Mouse (Mus musculus) retina, adult 2 months (tissue): Measurements from ENCODE around the gene Rgs16.

ENCODE experiments used
- DNase-seq: peaks from one replicate; pipeline ENCODE4 v3.0.0-alpha.2; 2012; ENCODE audit warnings: low read depth, low spot score

Rgs16 gene

GRCm38 (mm10) chr1:153721565-153722310, 18.4 kb upstream of the Rgs16 start:
- DNase-seq = no peak

DNA sequence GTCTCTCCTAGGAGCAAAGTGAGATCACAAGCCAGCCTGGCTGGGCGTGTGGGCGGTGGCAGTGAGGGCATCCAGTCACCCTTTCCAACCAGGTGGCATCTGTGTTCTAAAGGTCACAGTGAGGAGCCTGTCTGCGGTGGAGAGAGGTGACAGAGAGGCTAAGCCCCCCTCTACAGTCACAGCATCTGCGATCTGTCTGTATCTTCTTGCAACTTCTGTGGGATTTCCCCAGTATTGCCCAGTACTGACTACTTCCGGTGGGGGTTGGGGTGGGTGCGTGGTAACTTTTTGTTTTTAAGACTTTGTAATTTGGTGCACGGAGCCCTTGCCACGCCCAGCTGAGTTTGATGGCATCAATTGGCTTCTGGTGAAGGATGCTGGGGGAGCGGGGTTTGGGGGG, 16.7 kb upstream of the Rgs16 start:
- DNase-seq = no peak

- DNase-seq = no peak
Measured at GRCm38 (mm10) chr1:153726636-153727035, 13.5 kb upstream of the Rgs16 start.

- DNase-seq = no peak
Measured at GRCm38 (mm10) chr1:153729806-153730205, 10.3 kb upstream of the Rgs16 start.

DNA sequence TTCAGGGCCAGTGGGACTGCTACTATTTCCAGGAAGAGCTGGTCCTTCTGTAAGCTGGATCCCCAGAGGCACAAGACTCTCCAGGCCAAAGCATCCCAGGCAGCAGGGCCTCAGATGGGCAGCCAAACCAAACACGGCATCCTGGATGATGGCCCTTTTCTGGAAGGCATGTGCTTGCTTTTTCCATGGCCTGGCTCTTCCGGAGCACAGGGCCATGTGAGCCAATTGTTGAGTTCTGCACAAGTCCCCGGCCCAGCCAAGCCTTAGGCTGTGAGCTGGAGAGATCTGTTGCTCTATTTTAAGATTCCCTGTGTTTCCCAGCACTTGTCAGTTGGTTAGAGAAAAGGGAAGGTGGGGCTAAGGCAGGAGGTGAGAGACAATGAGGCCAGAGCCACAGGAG, 9.5 kb upstream of the Rgs16 start:
- DNase-seq = no peak

- DNase-seq = no peak
Measured at GRCm38 (mm10) chr1:153733181-153733580, 7.0 kb upstream of the Rgs16 start.

DNA sequence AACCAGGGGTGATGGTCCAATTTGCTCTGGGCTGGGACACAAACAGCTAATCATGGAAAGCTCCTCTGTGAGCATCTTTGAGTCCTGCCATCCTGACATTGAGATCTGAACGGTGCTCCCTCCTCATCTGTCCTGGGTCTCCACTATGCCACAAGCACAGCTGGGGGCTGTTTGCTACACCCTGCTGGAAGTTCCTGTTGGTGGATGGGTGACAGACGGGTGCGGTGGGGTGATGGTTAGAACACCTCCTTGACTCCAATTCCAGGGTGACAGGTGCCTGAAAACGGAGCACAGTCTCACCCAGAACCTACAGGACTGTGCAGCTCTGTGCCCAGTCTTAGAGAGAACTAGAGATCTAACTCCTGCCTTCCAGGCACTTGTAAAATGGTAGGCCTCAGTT, 5.3 kb upstream of the Rgs16 start:
- no peak for DNase-seq

DNA sequence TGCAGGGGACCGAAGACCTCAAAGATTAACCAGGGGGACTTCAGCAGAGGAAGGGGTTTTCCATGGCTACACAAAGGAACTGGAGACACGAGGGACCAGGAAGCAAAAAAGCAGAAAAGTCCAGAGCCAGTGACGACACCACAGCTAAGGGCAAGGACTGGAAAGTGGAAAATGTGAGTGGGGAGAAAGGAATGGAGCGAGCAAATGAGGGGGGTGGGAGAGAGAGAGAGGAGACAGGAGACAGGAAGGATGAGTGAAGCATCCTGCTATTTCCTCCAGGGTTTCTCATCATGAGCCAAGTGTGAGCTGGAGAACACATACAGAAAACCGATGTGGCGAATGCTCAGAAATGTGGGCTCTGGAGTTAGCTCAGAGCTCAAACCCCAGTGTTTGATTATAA, 4.1 kb upstream of the Rgs16 start:
- no peak for DNase-seq

- DNase-seq = no peak
Measured at GRCm38 (mm10) chr1:153737101-153738085, 2.8 kb upstream of the Rgs16 start.

GRCm38 (mm10) chr1:153739437-153740015, 623 bp upstream of the Rgs16 start:
- DNase-seq = no peak

DNA sequence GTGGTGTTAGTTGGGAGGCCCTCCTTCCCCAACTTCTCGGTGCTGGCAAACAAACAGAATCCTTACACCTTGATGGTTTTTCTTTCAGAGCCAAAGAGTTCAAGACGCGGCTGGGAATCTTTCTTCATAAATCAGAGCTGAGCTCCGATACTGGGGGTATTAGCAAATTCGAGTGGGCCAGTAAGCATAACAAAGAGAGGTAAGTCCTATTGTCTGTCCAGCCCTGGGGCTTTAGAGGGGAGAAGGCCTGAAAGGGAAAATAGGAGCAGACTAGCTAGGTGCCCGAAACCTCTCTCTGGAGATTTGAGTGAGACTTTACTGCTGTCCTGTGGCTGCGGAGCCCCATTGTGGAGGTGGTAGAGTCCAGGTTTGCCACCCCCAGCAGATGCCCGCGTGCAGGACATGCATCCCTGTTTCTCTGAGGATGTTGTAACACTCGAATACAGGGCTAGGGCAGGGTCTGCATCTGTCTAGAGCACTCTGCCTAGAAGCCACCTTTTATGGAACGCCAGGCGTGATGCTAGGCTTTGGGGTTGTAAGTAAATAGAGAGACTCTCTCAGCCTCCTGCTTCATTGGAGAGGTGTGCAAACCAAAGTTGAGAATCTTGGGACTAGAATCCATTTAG, 739 bp downstream of the Rgs16 start:
- DNase-seq = no peak

GRCm38 (mm10) chr1:153741551-153742316, 1.6 kb downstream of the Rgs16 start:
- DNase-seq = no peak

GRCm38 (mm10) chr1:153742374-153743155, 2.4 kb downstream of the Rgs16 start:
- DNase-seq = no peak

DNA sequence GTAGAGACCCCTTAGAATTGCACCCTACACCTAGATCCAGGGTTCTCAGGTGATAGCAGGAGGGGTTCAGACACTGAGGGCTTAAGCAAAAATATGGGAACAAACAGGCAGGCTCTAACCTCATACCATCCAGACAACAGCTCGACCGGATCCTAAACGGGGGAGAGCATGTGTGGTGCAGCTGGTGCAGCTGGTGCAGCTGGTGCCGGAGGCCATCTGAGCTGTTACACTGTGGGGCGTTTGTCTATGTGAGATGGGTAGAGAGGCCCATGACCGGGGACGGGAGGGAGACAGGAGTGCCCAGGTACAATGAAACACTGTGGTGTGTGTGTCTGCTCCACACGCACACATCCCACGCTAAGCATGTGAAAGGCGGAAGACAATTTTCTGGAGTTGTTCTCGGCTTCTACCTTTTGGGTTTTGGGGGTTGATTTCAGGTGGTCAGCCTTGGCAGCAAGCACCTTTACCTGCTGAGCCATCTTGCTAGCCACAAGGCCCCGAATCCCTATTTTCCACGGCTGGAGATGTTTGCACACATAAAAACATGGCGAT, 6.0 kb downstream of the Rgs16 start:
- no peak for DNase-seq

- no peak for DNase-seq
Measured at GRCm38 (mm10) chr1:153746728-153747127, 6.6 kb downstream of the Rgs16 start.

DNA sequence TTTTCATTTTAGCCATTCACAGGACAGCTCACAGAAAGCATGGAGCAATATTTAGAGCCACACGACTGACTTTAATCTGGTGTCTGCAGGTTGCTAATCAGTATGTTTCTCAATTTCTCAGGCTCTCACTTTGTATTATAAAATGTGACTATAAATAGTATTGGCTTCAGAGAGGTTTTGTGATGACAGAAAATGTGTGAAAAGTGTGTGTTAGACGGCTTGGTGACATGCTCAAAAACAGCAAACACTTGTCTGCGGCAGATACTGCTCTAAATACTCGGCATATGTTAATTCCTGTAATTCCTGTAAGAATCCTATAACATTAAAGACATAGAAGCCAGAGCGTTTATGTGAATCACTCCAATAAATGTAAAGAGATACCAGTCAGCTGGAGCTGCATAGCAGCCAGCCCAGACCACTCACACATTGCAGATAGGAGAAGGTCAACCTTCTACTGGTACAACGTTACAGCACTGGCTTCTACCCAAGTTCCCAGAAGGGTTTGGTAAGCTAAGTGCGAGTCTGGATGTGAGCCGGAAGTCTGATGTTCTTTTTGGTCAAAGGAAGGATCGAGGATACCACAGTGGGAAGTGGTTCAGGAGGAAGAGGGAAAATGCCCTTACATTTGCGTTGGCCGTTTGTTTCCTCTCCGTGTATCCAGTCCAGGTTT, 7.8 kb downstream of the Rgs16 start:
- DNase-seq = no peak

DNA sequence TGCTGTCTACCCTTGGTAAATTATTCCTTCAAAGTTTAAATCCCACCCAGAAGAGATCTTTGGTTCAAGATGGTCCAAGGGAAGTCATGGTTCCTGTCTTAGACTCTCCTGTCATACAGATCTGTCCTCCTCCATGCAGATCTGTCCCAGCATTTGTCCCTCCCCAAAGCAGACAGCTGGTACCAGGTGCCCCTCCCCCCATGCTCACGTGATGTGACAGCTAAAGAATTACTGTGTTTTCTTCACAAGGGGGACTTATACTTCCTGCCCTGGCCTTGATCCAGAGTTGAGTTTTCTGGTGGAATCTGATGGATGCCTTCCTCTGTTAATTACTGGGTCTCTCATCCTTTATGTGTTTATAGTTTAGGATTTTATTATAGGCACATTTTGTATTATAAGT, 8.4 kb downstream of the Rgs16 start:
- DNase-seq = no peak

- no peak for DNase-seq
Measured at GRCm38 (mm10) chr1:153749211-153749801, 9.2 kb downstream of the Rgs16 start, which contains the start of gene Rnasel. Gene Rnasel (plus strand): TSS chr1:153749426.

DNA sequence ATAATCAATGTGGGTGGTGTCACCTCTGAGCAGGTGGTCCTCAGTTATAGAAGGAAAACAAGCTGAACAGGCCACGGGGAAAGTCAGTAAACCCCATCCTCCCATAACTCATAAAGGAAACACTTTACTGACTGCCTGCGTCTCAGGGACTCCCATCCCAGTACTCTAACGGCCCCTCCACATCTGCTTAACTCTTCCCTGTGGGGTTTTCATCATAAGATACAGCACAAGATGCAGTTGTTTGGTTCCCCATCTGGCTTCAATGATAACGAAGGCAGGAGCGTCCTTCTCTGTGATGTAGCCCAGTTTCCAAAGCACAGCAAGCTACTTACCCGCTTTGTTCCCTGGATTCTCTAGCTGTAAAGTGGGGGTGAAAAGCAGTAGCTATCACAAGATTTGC, 9.9 kb downstream of the Rgs16 start:
- DNase-seq = no peak
